Mouse (Mus musculus) spleen, adult 2 months (tissue): Measurements from ENCODE around the gene Gse1. TPM values are rescaled to one million over a fixed set of nuclear protein-coding genes. Genes with fewer than 3 reads are reported as not detected.

Experiments used
- DNase-seq, 2 experiments: peaks; one replicate each; pipeline versions ENCODE4 v3.0.0 to v3.0.0-alpha.2; 2012 to 2021; ENCODE audit warnings: low spot score in 2 of 2, low read depth in 1 of 2
- H3K27ac ChIP-seq: fragments of 200-500 bp; 2 replicates; pipeline ENCODE4 v1.5.1; 2012; ENCODE audit warnings: low read length, inconsistent platforms; ENCODE audit not compliant: insufficient read depth
- H3K27me3 ChIP-seq: fragments of 200-500 bp; 2 replicates; pipeline ENCODE4 v1.6.1; 2012; ENCODE audit warnings: mild to moderate bottlenecking, moderate library complexity, low read length, inconsistent platforms; ENCODE audit not compliant: control insufficient read depth, insufficient read depth
- H3K36me3 ChIP-seq: fragments of 200-500 bp; 2 replicates; pipeline ENCODE4 v1.6.1; 2012; ENCODE audit warnings: mild to moderate bottlenecking, low read length, inconsistent platforms; ENCODE audit not compliant: control insufficient read depth, insufficient read depth
- H3K4me1 ChIP-seq: fragments of 200-500 bp; 2 replicates; pipeline ENCODE4 v1.6.1; 2011; ENCODE audit warnings: inconsistent platforms; ENCODE audit not compliant: control insufficient read depth, insufficient read depth, insufficient read length
- H3K4me3 ChIP-seq: fragments of 200-500 bp; 2 replicates; pipeline ENCODE4 v1.5.1; 2011; ENCODE audit warnings: mild to moderate bottlenecking, inconsistent platforms; ENCODE audit not compliant: insufficient read depth, insufficient read length; ENCODE audit errors: extremely low read depth
- CTCF ChIP-seq: fragments of 200-500 bp; IDR thresholded peaks from 2 replicates; pipeline ENCODE4 v1.5.1; 2011; ENCODE audit warnings: mild to moderate bottlenecking, inconsistent platforms; ENCODE audit not compliant: insufficient read depth, insufficient read length, insufficient replicate concordance; ENCODE audit errors: extremely low read depth
- POLR2A ChIP-seq: fragments of 200-500 bp; IDR thresholded peaks from 2 replicates; pipeline ENCODE4 v1.6.1; 2011; ENCODE audit warnings: low read depth, low read length, inconsistent platforms
- WGBS: fragments of 180-500 bp; shearing (Covaris S2); methylation state at CpG from one replicate; pipeline ENCODE4 v1.1.7; 2018; 5-methylcytosine and 5-hydroxymethylcytosine counted together
- polyA plus RNA-seq: library from polyadenylated mRNA; depleted of rRNA; stranded (reverse); fragments of >200 nt; gene quantifications from 2 replicates; pipeline ENCODE4 v1.2.3, GENCODE M21; 2012

Gene Gse1
- polyA plus RNA-seq, 1 experiment = 39.2 TPM

DNA sequence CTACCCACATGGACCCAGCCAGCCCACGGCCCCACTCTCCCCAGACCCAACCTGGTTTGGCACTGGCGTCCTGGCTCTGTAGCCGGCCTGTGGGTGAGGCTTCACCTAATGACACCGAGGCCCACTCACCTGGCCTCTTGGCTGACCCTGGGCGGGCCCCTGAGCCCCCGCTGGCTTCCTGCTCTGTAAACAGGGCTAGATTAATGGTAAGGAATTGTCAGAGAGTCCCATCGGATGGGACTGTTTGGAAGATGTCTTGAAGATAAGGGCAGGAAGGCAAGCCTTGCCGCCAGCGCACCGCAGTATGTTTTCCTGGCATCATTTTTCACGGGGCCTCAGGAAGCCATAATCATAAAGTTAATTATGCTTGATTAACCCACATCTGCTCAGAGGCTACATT, 20.1 kb upstream of the Gse1 start:
- H3K27me3 ChIP-seq = no peaks in the 10 kb centered on the region
- no peak overlapping the region for H3K4me3 ChIP-seq
- DNase-seq = no peak
- TF ChIP-seq CTCF = no peak
- no peak for TF ChIP-seq POLR2A
- no peak overlapping the region for H3K27ac ChIP-seq
- H3K36me3 ChIP-seq = no peaks in the 10 kb centered on the region
- 80% methylated on average over 11 of the region's 11 CpGs for WGBS
- H3K4me1 ChIP-seq = no peaks in the 10 kb centered on the region

- H3K4me3 ChIP-seq = no peak overlapping the region
- no peak for DNase-seq
- no peaks in the 10 kb centered on the region for H3K36me3 ChIP-seq
- H3K4me1 ChIP-seq = peaks cover 9% of the 10 kb centered on the region; the same call in 1 of the 2 replicates
- 24% methylated on average over 4 of the region's 4 CpGs for WGBS
- H3K27me3 ChIP-seq = no peaks in the 10 kb centered on the region
- H3K27ac ChIP-seq = no peak overlapping the region
- no peak for TF ChIP-seq POLR2A
- TF ChIP-seq CTCF = no peak
Measured at GRCm38 (mm10) chr8:120211345-120211744, 16.9 kb upstream of the Gse1 start.

DNA sequence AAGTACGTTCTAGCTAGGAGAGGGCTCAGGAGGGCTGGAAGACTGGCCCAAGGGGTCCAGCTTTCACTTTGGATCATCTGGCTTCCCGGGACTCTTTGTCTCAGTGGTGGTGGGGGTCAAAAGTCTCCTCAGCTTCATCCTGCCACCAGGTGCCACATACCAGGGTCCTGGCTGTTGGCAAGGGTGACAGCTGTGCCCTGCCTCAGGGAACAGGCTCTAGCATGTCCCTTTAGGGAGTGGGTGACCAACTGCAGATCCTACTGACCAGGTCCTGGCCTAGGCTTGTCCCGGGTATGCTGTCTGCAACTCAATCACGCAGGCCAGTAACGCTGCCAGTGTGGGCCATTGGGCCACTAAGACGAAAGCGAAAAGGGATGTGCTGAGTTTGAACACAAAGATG, 15.7 kb upstream of the Gse1 start:
- no peak overlapping the region for H3K27ac ChIP-seq
- H3K4me1 ChIP-seq = peaks cover 13% of the 10 kb centered on the region; the same call in 1 of the 2 replicates
- no peaks in the 10 kb centered on the region for H3K36me3 ChIP-seq
- no peak for DNase-seq
- 93% methylated on average over 7 of the region's 7 CpGs for WGBS
- no peak for TF ChIP-seq CTCF
- no peak for TF ChIP-seq POLR2A
- H3K4me3 ChIP-seq = no peak overlapping the region
- no peaks in the 10 kb centered on the region for H3K27me3 ChIP-seq

DNA sequence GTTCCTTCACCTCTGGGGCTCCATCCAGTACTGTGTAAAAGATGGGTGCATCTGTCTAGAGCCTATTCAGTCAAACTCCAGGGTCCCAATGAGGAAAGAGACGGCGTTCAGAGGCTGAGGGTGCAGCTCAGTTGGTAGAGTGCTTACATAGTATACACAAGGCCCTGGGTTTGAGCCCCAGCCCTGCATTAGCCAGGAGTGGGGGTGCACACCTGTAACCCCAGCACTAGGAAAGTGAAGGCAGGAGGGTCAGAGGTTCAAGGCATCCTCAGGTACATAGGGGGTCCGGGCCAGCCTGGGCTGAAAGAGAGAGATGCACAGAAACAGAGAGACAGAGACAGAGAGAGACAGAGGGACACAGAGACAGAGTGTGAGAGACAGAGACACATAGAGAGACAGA, 15.0 kb upstream of the Gse1 start:
- Histone ChIP-seq H3K27me3 (no peaks in the 10 kb centered on the region), H3K27ac (no peak overlapping the region), H3K36me3 (no peaks in the 10 kb centered on the region), H3K4me3 (no peak overlapping the region), H3K4me1 (peaks cover 14% of the 10 kb centered on the region; the same call in 1 of the 2 replicates)
- DNase-seq = no peak
- WGBS = 97% methylated on average over 3 of the region's 3 CpGs
- no peak for TF ChIP-seq POLR2A

DNA sequence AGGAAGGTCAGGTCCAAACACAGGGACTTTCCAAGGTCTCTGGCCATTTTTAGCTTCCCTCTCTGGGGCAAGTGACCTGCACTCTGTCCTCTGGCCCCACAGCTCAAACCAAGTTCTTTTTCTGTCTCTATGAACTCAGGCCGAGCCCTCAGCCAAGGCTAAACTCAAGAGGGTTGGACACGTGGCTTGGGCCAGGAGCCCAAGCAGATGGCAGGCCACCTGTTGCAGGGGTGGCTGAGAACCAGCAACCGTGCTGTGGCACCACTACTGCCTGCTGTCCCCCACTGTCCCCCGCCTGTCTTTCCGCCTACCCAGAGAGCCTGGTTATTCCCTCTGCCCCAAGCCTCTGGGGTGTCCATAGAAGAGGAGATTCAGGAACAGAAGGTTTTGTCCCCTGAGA, 14.3 kb upstream of the Gse1 start:
- TF ChIP-seq CTCF (no peak), POLR2A (no peak)
- no peak overlapping the region for H3K4me3 ChIP-seq
- H3K4me1 ChIP-seq = peaks cover 14% of the 10 kb centered on the region; the same call in 1 of the 2 replicates
- H3K36me3 ChIP-seq = no peaks in the 10 kb centered on the region
- H3K27me3 ChIP-seq = no peaks in the 10 kb centered on the region
- H3K27ac ChIP-seq = no peak overlapping the region
- WGBS = 34% methylated on average over 5 of the region's 5 CpGs
- DNase-seq = no peak

GRCm38 (mm10) chr8:120215416-120216141, 12.7 kb upstream of the Gse1 start:
- Histone ChIP-seq H3K36me3 (no peaks in the 10 kb centered on the region), H3K4me3 (no peak overlapping the region), H3K4me1 (peaks cover 14% of the 10 kb centered on the region; the same call in 1 of the 2 replicates), H3K27me3 (no peaks in the 10 kb centered on the region), H3K27ac (no peak overlapping the region)
- DNase-seq = no peak
- 58% methylated on average over 7 of the region's 7 CpGs for WGBS
- TF ChIP-seq POLR2A (no peak), CTCF (no peak)

DNA sequence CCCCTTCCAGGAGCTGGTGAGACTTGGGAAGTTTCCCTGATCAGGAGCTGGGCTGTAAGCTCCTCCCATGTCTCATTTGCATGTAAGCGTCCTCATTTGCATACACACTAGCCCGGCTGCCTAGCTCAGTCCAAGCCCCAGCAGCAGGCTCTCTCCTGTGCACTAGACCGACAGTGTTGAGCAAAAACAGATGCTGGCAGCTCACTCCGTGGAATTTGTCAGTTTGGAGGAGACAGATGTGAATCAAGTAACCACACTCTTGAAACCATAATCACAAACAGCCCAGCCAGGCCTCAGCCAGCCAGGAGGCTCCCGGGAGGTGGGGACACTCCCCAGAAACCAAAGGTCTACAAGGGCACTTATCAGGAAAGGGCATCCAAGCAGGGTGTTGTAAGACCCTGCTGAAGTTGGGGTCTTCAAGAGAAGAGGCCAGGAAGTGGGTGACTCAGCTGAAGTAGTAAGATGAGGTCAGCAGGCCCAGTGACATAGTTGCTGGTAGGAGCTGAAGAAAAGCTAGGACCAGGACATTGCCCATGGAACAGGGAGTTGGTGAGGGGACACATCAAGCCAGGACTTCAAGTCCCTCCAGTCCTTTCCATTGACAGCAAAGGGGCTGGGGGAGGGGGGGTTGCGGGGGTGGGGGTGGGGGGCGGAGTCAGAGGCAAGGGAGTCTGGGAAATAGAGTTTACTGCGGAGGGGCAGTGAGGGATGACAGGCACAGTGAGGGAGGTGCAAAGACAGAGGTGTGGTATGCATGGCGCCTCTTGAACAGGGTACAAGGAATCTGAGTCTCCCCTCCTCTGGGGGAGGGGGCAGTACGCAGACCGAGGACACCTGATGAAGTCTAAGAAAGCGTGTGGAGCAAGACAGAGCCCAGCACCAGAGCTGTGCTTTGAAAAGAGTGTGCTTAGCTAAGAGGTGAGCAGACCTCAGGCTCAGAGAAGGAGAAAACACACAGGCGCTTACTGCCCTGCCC, 11.1 kb upstream of the Gse1 start:
- no peak for TF ChIP-seq CTCF
- no peak for TF ChIP-seq POLR2A
- no peak for DNase-seq

More for the DNA sequence above, 11.1 kb upstream of the Gse1 start:
- no peak overlapping the region for H3K27ac ChIP-seq
- H3K27me3 ChIP-seq = no peaks in the 10 kb centered on the region
- H3K36me3 ChIP-seq = no peaks in the 10 kb centered on the region
- 57% methylated on average over 13 of the region's 13 CpGs for WGBS
- H3K4me3 ChIP-seq = no peak overlapping the region
- peaks cover 14% of the 10 kb centered on the region; the same call in 1 of the 2 replicates for H3K4me1 ChIP-seq
